Mouse (Mus musculus) forebrain, embryonic 14.5 days (tissue): ENCODE results near the gene Plgrkt. TPM values are rescaled to one million over a fixed set of nuclear protein-coding genes. Genes with fewer than 3 reads are reported as not detected.

ENCODE experiments used
- ATAC-seq: fragments of 200-750 bp; cut with Nextera tagmentation; 2 replicates; pipeline ENCODE4 v1.8.0; 2017; ENCODE audit warnings: mild to moderate bottlenecking, moderate library complexity
- DNase-seq: peaks from one replicate; pipeline ENCODE4 v3.0.0-alpha.2; 2015; ENCODE audit warnings: low spot score
- H3K27ac ChIP-seq: fragments of 300-500 bp; sonication (generic); 2 replicates; pipeline ENCODE4 v1.5.1; 2014; ENCODE audit warnings: low read depth, mild to moderate bottlenecking, control low read depth, low read length, moderate library complexity
- H3K27me3 ChIP-seq: fragments of 300-500 bp; sonication (generic); replicated peaks from 2 replicates; pipeline ENCODE4 v1.6.1; 2014; ENCODE audit warnings: low read length, control low read depth, mixed read lengths; ENCODE audit not compliant: control insufficient read depth, insufficient read depth
- H3K36me3 ChIP-seq: fragments of 300-500 bp; sonication (generic); 2 replicates; pipeline ENCODE4 v1.6.1; 2014; ENCODE audit warnings: low read length, control low read depth; ENCODE audit not compliant: control insufficient read depth, insufficient read depth
- H3K4me1 ChIP-seq: fragments of 300-500 bp; sonication (generic); 2 replicates; pipeline ENCODE4 v1.6.1; 2014; ENCODE audit warnings: antibody characterized with exemption, low read length, control low read depth; ENCODE audit not compliant: control insufficient read depth, insufficient read depth
- H3K4me2 ChIP-seq: fragments of 300-500 bp; sonication (generic); 2 replicates; pipeline ENCODE4 v1.6.1; 2014; ENCODE audit warnings: mild to moderate bottlenecking, control low read depth, low read length
- H3K4me3 ChIP-seq: fragments of 300-500 bp; sonication (generic); 2 replicates; pipeline ENCODE4 v1.5.1; 2014; ENCODE audit warnings: low read depth, low read length, control low read depth
- H3K9ac ChIP-seq: fragments of 300-500 bp; sonication (generic); 2 replicates; pipeline ENCODE4 v1.6.1; 2014; ENCODE audit warnings: mild to moderate bottlenecking, low read length, control low read depth, moderate library complexity
- H3K9me3 ChIP-seq: fragments of 300-500 bp; sonication (generic); replicated peaks from 2 replicates; pipeline ENCODE4 v1.6.1; 2016; ENCODE audit warnings: low read length, control low read depth, mixed read lengths; ENCODE audit not compliant: control insufficient read depth
- WGBS: fragments of 180-500 bp; shearing (Covaris S2); extraction: QIAGEN DNeasy Blood & Tissue Kit; methylation state at CpG from one replicate; pipeline ENCODE4 v1.1.7; 2014; 5-methylcytosine and 5-hydroxymethylcytosine counted together
- polyA plus RNA-seq: library from polyadenylated mRNA; unstranded; fragments of >200 nt; fragmentation: Nextera tagmentation; extraction: Ambion mirVana; gene quantifications from 2 replicates; pipeline ENCODE4 v1.2.1, GENCODE M21; 2014

Gene Plgrkt
- polyA plus RNA-seq, 1 experiment from 2014 or later, result 109 TPM

DNA sequence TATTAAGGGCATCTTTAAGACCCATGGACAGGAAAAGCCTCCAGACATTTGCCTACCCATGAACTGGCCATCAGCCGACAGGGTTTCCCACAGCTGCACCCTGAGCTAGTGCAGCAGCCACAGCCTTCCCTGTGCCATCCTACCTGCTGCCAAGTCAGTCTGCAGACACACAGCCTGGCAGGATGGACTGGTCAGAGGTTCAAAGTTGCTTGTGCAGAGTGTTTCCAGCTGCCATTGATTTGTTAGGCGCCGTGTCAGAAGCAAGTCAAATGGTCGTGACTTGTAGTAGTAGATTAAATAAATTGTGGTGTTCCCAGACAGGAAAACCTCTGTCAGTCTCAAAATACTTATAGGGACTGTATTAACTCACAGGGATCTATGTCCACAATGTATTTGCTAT lies 36.1 kb upstream of the Plgrkt start:
- Histone ChIP-seq H3K4me3 (no peak overlapping the region), H3K4me1 (no peaks in the 10 kb centered on the region), H3K4me2 (no peak overlapping the region), H3K36me3 (no peaks in the 10 kb centered on the region), H3K9me3 (no peaks in the 10 kb centered on the region), H3K27ac (no peak overlapping the region), H3K27me3 (no peaks in the 10 kb centered on the region), H3K9ac (no peak overlapping the region)
- ATAC-seq (no peak), DNase-seq (no peak)
- WGBS, result 92% methylated on average over 4 of the region's 4 CpGs

DNA sequence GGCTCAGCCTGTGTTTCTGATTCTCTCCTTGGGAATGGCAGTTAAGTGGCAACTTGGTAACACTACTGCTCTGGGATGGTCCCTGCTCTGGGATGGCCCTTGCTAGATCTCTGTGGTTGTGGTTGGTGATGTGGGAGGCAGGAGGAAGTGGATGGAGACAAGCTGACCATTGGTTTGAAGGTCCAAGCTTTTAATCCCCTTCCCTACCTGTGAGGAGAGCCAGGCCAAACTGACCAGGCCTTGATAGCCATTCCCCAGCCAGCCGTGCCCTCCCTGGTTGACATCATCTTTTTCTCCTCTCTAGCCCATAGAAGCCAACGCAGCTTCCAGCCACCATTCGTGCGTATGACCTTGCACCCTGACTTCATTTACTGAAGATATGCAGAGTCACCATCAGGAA lies 35.4 kb upstream of the Plgrkt start:
- no peaks in the 10 kb centered on the region for H3K36me3 ChIP-seq
- H3K9ac ChIP-seq, result no peak overlapping the region
- WGBS, result 94% methylated on average over 4 of the region's 4 CpGs
- no peaks in the 10 kb centered on the region for H3K4me1 ChIP-seq
- H3K4me2 ChIP-seq, result no peak overlapping the region
- no peaks in the 10 kb centered on the region for H3K9me3 ChIP-seq
- H3K27ac ChIP-seq, result no peak overlapping the region
- no peak overlapping the region for H3K4me3 ChIP-seq
- DNase-seq, result no peak
- H3K27me3 ChIP-seq, result no peaks in the 10 kb centered on the region
- no peak for ATAC-seq

DNA sequence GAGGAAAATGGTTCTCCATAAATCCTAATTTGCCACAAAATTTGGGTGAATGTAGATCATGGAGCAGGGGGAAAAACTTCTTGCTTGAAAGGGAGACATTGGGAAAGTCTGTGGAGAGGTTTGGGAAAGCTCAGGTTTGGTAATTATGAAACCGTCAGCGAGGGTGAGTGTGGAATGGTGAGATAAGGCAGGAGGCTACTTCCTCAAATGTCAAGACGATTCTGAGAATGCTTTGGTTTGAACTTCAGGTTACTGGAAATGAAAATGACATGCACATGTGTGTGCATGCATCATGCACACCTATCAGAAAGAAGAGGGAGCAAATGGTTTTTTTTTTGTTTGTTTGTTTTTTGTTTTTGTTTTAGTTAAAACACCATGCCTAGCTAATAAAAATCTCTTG lies 33.3 kb upstream of the Plgrkt start:
- Histone ChIP-seq H3K27ac (no peak overlapping the region), H3K27me3 (no peaks in the 10 kb centered on the region), H3K36me3 (no peaks in the 10 kb centered on the region), H3K9me3 (no peaks in the 10 kb centered on the region), H3K4me1 (no peaks in the 10 kb centered on the region), H3K4me2 (no peak overlapping the region), H3K4me3 (no peak overlapping the region), H3K9ac (no peak overlapping the region)
- no peak for ATAC-seq
- 95% methylated on average over 3 of the region's 3 CpGs for WGBS
- DNase-seq, result no peak

- WGBS, result 82% methylated on average over 4 of the region's 4 CpGs
- ATAC-seq (no peak), DNase-seq (no peak)
- H3K4me3 ChIP-seq, result no peak overlapping the region
- H3K4me1 ChIP-seq, result no peaks in the 10 kb centered on the region
- H3K36me3 ChIP-seq, result no peaks in the 10 kb centered on the region
- H3K9me3 ChIP-seq, result no peaks in the 10 kb centered on the region
- no peak overlapping the region for H3K27ac ChIP-seq
- H3K4me2 ChIP-seq, result no peak overlapping the region
- H3K9ac ChIP-seq, result no peak overlapping the region
- H3K27me3 ChIP-seq, result no peaks in the 10 kb centered on the region
Measured at GRCm38 (mm10) chr19:29399786-29400185, 32.6 kb upstream of the Plgrkt start.

DNA sequence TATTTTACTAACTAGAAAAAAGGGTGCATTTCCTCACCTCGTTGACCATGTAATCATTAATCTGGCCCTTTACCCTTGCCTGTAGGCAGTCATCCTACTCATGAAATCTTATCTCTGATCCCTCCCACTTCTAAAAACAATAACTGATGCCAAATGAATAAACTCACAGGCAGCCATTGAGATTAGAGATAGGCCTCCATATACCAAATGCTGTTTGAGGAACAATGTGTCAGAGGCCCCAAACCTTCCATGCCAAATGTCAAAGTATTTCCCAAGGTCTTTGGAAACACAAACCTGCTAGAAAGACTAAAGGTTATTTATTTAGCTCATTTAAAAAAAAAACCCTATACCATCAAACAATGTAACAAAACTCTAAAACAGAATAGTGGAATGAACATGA lies 29.2 kb upstream of the Plgrkt start:
- H3K9me3 ChIP-seq, result no peaks in the 10 kb centered on the region
- H3K4me1 ChIP-seq, result no peaks in the 10 kb centered on the region
- no peak for DNase-seq
- no peak overlapping the region for H3K9ac ChIP-seq
- WGBS, result 79% methylated on average over 1 of the region's 1 CpGs
- no peak for ATAC-seq
- no peak overlapping the region for H3K27ac ChIP-seq
- no peak overlapping the region for H3K4me2 ChIP-seq
- no peaks in the 10 kb centered on the region for H3K27me3 ChIP-seq
- no peaks in the 10 kb centered on the region for H3K36me3 ChIP-seq
- H3K4me3 ChIP-seq, result no peak overlapping the region

- DNase-seq, result no peak
- Histone ChIP-seq H3K36me3 (no peaks in the 10 kb centered on the region), H3K4me2 (no peak overlapping the region), H3K27ac (no peak overlapping the region), H3K9ac (no peak overlapping the region), H3K27me3 (no peaks in the 10 kb centered on the region), H3K9me3 (no peaks in the 10 kb centered on the region), H3K4me1 (no peaks in the 10 kb centered on the region), H3K4me3 (no peak overlapping the region)
- 96% methylated on average over 2 of the region's 2 CpGs for WGBS
- no peak for ATAC-seq
Measured at GRCm38 (mm10) chr19:29394721-29395120, 27.5 kb upstream of the Plgrkt start.

GRCm38 (mm10) chr19:29393333-29393732 lies 26.1 kb upstream of the Plgrkt start:
- no peak overlapping the region for H3K9ac ChIP-seq
- H3K4me2 ChIP-seq, result no peak overlapping the region
- WGBS, result 89% methylated on average over 9 of the region's 9 CpGs
- no peaks in the 10 kb centered on the region for H3K27me3 ChIP-seq
- H3K4me3 ChIP-seq, result no peak overlapping the region
- H3K36me3 ChIP-seq, result no peaks in the 10 kb centered on the region
- no peak for ATAC-seq
- no peak for DNase-seq
- no peak overlapping the region for H3K27ac ChIP-seq
- H3K4me1 ChIP-seq, result no peaks in the 10 kb centered on the region
- H3K9me3 ChIP-seq, result no peaks in the 10 kb centered on the region

DNA sequence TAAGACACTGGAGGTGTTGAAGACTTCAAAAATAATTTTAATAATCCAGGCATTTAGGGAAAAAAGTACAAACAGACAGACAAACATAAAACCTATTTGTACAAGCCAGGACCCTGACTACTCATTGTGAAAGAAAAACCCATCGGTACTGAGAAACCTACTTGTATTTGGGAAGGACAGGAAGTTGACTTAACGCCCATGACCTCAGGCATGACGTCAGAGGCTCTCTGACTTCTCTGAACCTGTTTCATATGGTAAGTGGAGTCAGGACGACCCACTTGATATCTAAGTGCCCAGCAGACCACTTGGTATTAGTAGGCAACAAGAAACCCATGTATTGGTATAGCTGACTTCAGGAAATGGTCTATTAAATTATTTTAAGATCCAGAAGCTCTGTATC lies 24.1 kb upstream of the Plgrkt start:
- no peak overlapping the region for H3K27ac ChIP-seq
- DNase-seq (no peak), ATAC-seq (no peak)
- no peak overlapping the region for H3K4me3 ChIP-seq
- H3K36me3 ChIP-seq, result no peaks in the 10 kb centered on the region
- H3K9me3 ChIP-seq, result no peaks in the 10 kb centered on the region
- no peak overlapping the region for H3K4me2 ChIP-seq
- H3K27me3 ChIP-seq, result no peaks in the 10 kb centered on the region
- H3K4me1 ChIP-seq, result no peaks in the 10 kb centered on the region
- 86% methylated on average over 4 of the region's 4 CpGs for WGBS
- H3K9ac ChIP-seq, result no peak overlapping the region

GRCm38 (mm10) chr19:29390483-29390882 lies 23.3 kb upstream of the Plgrkt start:
- Histone ChIP-seq H3K9ac (no peak overlapping the region), H3K36me3 (no peaks in the 10 kb centered on the region), H3K4me3 (no peak overlapping the region), H3K9me3 (no peaks in the 10 kb centered on the region), H3K27ac (no peak overlapping the region), H3K4me2 (no peak overlapping the region), H3K4me1 (no peaks in the 10 kb centered on the region), H3K27me3 (no peaks in the 10 kb centered on the region)
- DNase-seq (no peak), ATAC-seq (no peak)
- WGBS, result 89% methylated on average over 5 of the region's 5 CpGs

GRCm38 (mm10) chr19:29388818-29389217 lies 21.6 kb upstream of the Plgrkt start:
- Histone ChIP-seq H3K27me3 (no peaks in the 10 kb centered on the region), H3K4me2 (no peak overlapping the region), H3K36me3 (no peaks in the 10 kb centered on the region), H3K27ac (no peak overlapping the region), H3K4me3 (no peak overlapping the region), H3K4me1 (no peaks in the 10 kb centered on the region), H3K9me3 (no peaks in the 10 kb centered on the region), H3K9ac (no peak overlapping the region)
- DNase-seq (no peak), ATAC-seq (no peak)
- WGBS, result 91% methylated on average over 1 of the region's 1 CpGs
